Mouse (Mus musculus) lung, postnatal 36 days (tissue): ENCODE data around the gene Samd4.

Experiments used
- DNase-seq: peaks from one replicate; pipeline ENCODE4 v3.0.0; 2022; ENCODE audit warnings: mixed read lengths

Samd4 gene

DNA sequence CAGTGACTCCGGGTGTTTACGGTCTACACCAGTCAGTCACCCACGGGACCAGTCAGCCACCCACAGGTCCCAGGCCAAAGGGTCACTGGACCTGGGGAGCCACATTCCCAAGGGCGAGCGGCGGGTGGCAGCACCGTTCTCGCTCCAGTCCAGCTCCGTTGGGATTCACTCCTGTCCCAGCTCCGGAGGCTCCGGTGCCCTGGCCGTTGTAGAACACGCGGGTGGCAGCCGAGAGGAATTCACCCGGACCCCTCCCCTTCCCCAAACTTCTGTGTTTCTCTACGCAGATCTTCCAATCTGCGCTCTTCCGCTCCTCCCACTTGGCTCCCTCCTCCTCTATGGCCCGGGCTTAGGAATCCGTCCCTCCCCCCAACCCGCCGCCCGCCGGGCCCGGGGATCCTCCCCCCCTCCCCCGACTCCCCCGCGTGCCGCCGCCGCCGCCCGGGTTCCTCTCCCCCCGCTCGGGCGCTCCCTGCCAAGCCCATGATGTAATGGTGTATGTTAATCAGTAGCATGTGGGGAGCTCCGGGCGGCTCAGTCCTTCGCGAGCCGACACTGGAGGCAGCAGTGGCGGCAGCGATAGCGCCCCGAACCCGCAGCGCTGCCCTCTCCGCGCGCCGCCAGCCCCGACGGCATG is at the start of gene Samd4:
Gene Samd4, plus strand, starts transcription at position 424 of the 637 bp plus-strand sequence.
- DNase-seq: peak; percentile 91

DNA sequence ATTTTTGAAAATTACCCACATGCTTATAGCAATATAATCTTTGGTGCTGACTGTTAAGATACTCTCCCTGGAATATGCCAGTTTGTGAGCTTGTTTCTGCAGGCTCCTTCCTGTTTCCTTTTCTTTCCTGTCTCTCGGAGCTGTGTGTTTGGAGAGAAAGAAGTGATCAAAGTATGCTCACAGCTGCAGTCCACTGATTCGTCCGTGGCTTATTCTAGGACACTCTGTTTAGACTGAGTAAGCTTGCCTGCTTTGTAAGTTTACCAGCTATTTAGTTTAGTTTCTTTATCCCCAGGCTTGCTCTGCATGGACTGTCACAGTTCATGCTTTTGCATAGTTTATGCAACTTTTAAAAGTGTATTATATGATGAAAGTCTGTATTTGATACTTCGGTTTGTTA is 43.3 kb upstream of the Samd4 start:
- DNase-seq: peak; percentile 35

DNA sequence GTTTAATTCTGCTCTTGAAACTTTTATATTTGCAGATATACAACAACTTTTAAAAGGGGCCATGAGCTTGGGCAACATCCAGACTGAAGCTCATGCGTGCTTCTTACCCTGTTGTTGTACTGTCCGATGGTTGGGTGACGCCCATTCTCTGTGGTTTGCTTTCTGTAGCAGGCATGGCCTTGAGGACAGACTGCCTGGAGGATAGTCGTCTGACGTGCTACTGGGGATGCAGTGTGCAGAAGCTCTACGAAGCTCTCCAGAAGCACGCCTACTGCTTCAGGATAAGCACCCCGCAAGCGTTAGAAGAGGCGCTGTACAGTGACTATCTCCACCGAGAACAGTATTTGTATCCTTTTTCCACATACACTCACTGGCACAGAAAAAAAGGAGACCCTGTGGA is 36.9 kb upstream of the Samd4 start:
- DNase-seq: no peak

DNA sequence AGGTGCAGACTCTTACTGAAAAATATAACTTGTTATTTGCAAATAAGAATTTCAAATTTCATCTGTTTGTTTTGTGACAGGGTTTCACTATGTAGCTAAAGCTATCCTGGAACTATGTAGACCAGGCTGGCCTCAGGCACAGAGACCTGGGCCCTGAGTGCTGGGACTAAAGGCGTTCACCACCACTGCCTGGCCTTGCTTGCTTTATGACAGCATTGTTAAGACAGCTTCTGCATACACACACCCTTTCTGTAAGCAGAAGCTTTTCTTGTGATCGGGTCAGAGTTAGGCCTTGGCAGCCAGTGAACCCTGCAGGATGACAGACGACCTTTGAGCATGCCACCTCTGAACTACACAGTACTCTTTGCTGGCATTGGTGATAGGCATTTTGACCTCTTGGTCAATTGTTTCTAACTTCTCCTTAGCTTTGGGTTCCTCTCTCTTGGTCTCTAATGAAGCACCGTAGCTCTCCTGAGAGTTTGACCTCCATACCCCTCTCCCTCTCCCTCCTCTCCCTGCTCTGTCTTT is 34.5 kb upstream of the Samd4 start:
- DNase-seq: no peak

DNA sequence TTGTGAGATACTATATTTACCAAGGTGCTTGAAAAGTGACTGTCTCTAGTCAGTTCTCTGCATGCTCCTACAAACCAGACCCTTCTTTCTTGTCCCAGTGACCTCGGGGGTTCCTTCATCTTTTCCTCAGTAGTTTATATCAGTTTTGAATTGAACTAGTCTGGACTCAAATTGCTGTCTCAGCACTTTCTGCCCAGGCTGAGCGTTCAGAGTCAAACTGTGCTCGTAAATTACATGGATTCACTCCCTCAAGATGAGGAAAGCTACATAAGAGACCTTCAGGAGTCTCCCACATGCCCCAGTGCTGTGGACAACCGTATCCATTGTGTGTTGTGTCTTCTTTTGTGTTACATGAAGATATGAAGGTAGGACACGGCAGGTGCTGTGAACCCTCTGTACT is 33.9 kb upstream of the Samd4 start:
- no peak for DNase-seq

DNA sequence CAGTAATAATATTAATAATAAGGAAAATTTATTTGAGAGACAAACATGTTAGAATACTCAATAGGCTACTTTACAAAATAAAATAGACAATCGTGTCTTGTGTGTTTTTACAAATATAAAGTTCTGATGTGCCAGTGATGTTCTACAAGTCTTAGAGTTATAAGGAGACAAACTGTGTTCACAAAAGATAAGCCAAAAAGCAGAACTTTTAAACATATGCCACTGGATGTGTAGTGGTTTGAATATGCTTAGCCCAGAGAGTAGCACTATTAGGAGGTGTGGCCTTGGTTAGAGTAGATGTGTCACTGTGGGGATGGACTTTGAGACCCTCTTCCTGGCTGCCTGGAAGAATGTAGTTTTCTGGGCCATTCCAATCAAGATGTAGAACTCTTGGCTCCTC is 32.9 kb upstream of the Samd4 start:
- no peak for DNase-seq

DNA sequence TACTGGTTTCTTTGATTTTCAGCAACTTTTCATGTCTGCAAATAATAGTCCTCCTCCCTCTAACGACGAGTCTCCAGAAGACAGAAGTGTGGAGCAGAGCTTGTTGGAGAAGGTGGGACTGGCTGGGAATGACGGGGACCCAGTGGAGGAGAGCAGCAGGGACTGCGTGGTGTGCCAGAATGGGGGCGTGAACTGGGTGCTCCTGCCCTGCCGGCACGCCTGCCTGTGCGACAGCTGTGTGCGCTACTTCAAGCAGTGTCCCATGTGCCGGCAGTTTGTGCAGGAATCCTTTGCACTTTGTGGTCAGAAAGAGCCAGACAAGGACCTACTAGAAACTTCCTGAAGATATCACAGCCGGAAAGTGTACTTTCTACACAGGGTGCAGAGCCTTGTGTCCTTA is 29.0 kb upstream of the Samd4 start:
- peak; percentile 63 for DNase-seq

DNA sequence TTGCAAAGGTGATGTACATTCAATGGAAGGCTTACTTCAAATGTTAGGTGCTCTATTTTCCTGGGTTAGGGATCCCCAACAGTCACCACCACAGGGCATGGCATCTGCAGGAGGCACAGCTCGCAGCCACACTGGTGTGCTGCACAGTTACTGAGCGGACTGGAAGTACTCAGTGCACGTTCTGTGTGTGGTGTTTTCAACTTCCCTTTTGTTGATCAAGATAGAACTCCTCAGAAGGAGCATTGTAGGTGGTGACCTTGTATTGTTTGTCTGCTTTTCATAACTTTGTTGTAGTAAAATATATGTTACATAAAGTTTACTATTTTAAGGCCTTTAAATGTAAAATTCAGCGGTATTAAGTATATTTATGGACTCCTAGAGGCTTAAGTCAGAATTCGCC is 19.7 kb upstream of the Samd4 start:
- no peak for DNase-seq

DNA sequence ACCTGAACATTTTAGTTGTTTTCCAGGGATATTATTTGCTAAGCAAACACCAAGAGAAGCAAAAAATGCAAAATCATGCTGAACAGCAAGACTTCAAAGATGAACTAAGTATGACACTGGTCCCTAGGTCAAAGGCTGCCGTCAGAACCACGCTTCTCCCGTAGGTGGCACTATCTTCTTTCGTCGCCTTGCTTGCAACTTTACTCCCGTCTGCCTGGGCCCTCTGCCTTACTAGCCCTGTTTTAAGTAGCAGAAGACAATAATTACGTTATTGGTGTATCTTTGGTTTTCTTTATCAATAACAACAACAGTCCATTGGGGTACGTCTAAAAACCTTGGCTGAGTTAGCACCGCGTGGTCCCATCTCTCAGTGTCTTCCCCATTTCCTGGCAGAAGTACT is 1.7 kb upstream of the Samd4 start:
- DNase-seq: peak; percentile 85

DNA sequence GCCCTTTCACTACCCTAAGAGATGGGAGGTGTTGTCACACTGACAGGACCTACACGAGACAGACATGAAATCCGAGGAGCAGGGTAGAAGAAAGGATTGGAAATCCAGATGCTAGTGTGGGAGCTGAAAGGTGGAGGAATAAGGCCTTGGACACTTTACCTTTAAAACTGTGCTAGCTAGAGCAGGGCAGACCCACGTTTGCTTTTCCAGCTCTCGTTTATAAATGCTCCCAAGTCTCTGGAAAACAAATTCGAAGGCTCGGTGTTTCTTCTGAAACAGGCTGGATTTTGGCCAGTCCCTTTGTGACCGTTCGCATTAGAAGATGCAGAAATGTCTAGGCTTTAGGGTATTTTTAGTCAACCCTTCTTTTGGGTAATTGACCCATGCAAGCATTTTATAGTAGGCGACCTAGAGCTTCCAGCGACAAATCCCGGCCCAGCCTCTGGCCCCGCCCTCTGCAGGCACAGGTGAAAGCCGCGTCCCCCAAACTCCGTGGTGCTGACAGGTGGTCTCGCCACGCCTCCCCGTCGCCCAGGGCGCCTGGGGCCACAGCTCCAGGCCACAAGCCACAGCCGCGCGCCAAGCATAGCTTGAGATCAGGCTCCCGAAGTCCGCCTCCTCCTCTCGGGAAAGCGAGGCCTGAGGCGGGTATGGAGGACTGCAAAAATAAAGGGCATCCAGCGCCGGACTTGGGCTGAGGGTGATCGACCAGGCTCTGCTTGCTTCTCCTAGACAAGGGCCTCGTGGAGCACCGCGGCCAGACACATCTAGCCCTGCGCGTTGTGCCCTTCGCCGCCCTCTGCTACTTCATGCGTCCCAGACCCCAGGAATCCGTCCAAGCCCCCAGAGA is 848 bp upstream of the Samd4 start:
- no peak for DNase-seq

DNA sequence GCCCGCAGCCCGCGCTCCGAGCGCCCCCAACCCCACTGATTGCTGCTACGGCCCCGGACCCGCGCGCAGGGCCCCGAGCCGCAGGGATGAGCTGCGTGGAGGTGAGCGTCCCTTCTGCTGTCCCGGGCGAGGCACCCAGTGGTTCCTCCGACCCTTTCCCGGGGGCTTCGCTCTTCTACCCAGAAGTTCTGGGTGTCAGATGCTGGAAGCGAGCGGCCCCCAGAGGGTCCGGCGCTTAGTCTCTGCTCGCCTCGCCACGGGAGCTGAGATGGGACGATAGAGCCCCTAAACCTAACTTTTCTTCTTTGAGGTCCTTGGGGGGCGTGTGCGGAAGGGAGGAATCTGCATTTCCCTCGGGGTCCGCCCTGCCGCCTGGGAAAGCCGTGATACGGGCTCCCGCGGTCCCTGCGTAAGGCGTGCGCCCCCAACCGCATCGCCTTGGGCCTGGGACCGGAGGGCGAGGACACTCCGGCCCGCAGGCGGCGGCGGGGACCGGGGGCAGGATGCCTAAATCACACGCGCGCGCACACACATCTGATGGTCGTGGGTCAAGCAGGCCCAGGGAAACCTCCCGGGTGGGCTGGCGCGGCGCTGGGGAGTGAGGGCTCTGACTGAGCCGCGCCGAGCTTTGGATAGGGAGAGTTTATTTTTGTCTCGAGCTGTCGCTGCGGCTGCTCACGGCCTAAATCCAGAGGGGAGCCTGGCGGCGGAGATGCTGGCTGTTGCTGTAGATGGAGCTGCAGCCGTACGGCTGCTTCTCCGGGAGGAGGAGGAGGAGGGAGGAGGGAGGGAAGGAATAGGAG is 615 bp downstream of the Samd4 start:
- peak; percentile 51 for DNase-seq

DNA sequence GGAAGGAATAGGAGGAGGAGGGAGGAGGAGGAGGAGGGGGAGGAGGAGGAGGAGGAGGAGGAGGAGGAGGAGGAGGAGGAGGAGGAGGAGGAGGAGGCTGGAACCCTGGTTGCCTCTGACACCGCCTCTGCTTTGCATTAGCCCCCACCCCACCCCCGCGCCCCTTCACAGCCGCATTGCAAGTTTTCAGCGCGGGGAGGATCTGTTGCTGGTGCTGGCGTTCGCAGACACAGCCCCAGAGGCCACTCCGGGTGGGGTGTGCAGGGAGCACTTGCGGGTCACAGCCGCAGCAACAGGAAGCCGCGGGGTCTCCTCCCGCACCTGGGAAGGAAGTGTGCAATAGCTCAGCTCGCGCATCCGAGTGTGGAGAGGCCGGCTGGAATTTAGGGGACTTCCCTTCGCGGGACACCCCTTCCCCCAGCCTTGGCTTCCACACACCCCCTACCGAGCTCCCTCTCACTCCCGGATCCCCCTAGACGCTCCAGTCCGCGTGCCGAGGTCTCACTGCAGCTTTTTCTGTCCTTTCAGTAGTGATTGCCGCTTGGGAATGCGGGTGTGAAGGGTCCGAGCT is 1.3 kb downstream of the Samd4 start:
- DNase-seq: peak; percentile 26

DNA sequence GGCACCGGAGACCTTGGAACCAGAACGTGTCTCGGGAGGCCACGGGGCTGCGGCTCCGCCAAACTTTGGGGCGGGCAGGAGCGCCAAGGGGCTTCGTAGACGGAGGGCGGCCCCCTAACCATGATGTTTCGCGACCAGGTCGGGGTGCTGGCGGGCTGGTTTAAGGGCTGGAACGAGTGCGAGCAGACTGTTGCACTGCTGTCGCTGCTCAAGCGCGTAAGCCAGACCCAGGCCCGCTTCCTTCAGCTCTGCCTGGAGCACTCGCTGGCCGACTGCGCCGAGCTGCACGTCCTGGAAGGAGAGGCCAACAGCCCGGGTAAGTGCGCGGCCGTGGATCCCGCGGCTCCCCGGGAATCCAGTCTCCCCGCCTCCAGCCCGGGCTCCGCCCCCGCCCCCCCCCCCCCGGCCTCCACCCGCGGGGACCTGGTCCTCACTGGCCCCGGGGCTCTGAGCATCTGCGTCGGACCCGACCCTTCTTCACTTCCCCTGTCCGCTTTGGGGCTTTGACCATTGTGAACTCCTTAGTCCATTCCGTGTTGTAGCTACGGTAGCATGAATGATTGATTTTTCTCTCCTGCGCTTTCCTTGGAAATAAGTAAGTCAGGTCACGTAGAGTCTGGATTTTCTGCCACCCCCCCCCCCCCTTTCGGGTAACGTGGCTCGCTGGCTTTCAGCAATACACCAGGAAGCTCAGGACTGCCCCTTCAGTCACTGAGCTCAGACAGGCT is 2.2 kb downstream of the Samd4 start:
- DNase-seq: peak; percentile 46

DNA sequence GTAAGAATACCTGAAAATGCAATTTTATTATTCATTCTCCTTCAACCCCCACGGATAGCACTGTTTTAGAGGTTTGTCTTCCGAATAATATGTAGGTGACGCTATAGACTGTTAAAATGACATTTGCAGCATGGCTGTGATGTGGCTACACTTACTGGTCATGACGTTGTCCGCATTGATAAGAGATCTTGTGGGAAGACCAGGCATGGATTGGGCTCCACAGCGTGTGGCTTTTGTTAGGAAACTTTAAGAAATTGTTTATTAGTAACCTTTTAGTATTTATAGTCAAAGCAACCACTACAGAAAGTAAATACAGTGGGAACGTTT is 2.7 kb downstream of the Samd4 start:
- no peak for DNase-seq

DNA sequence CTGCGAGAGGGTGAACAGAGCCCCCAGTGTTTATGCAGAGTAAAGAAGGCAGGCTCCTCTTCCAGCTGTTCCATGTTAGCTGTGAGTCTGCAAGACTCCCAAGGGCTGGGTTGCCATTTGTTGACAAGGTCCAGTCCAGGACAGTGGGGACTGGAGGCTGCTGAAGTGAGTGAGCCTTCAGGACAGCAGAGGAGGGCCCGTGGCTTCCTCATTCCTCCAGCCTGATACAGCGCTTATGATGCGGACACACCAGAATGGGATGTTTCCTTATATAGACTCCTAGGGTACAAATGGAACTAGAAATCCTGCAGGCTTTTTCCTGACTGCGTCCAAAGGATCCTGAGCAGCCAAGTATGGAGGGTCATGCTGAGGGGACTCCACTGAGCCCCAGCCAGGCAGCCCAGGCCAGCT is 3.2 kb downstream of the Samd4 start:
- peak; percentile 51 for DNase-seq

DNA sequence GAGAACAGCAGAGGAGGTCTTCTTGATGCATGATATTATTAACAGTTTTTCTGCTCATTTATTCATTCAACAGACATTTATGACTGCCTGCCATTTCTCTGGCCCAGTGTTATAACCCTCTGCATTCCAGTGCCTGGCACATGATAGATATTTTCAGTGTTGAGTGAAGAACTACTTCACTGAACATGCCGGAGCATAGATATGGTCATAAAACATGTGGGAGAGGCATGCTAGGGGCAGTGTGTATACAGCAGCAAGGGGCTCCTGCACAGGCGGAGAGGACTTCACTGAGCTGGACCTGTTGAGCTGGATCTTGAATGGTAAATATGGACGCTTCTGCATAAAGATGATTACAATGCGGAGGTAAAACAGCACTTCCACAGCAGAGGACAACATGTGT is 6.4 kb downstream of the Samd4 start:
- no peak for DNase-seq

DNA sequence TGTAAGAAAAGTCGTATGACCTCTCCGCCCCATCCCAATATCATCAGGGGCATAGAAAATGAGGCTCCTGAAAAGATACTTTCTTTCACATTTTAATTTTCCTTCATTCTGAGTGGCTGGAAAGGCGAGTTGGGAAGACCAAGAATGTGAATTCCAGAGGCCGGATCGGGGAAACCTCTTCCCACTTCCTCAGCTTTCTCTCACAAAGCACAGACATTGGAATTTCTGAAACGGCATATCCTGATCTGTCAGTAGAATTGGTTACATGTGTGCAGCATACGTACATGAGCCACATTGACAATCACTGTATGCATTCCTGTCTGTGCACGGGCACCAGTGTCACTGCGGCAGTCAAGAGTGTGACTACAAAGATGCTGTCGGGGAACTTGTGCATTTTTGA is 11.3 kb downstream of the Samd4 start:
- no peak for DNase-seq

DNA sequence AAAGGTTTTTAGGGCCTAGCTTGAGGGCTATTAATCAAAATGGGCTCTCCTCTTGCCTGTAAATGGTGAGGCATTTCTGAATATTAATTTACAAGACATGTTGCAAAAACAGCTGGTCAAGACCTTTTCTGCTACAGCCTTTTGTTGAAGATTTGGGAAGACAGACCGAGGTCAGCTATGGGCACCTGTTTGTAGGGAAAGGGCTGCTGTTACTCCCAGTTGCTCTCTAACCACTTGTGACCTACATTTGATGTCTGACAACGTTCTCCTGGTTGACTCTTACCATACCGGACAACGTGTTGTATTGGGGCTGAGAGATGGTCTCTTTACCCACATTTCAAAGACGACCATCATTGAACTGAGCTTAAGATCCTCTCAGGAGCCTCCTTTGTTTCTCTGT is 15.3 kb downstream of the Samd4 start:
- no peak for DNase-seq

DNA sequence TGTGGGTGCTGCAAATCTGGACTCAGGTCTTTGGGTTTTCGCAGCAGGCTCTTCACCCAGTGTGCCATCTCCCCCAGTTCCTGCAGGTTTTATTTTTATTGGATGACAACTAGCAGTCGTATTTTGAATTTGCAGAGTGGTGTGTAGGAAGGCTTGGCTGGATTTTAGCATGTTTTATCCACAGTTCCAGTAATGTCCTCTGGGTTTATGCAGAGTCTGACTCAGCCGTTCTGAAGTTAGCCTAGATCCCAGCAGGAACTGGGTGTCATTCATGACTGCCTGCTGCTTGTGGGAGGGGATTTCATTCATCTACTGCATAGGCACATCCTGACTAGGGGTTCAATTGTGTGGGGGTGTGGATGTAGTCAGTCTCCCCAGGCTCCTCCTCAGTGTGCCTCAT is 16.0 kb downstream of the Samd4 start:
- DNase-seq: no peak

DNA sequence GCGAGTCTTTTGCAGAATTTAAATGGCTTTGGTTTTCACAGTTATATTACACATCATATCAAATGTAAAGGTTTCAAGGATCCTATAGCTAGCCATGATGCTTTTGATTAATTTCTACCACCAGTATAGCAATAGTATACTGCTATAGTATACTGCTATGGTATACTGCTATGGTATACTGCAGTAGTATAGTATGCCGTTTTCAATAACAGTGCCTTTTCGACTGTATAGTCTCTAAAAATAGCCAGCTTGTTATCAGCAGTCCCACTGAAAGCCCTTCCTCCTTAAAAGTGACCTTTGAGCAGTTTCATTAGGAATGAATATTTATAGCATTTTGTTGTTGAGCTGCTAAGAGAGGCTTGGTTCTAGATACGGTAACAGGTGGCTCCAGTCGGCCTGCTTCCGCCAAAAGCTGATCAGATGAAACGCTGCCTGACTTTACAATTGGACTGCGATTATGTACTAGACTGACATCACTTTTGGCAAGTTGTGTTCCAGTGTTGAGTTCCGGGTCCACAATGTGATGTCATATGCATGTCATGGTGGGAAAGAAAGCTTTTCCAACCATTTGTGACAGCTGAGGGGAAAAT is 19.9 kb downstream of the Samd4 start:
- no peak for DNase-seq

DNA sequence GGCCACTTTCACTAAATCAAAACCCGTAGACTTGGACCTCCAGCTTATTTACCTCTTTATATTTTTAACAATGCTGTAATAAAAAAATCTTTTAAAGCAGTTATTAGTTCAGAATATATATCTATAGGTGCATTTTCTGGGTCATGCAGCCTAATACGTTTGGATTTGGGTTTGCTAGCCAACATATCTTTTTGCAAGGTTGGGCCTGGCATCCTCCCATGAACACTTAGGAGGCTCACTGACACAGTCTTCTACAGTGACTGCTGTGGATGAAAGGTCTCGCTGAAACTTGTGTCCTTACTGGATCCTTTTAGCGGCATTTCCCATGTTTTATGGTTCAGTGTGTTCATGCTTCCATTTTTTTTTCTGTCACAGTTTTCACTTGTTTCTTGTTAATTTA is 21.6 kb downstream of the Samd4 start:
- no peak for DNase-seq

DNA sequence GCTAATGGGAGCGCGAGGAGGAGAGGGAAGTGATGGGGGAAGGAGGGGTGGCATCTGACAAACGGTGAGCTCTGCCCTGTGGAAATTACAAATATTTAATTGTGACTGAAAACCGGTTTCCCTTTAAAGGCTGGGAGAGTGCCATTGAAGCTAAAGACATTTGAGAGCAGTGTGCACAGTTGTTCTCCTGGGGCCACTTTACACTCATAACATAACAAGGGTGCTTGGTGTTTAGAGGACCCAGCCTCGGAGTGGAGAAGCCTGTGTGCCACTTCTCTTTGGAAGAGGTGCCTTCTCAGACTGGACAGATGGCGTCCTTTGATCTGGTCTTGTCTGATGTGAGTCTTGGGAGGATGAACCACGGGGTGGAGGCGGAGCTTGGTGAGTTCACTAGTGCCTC is 26.2 kb downstream of the Samd4 start:
- peak; percentile 16 for DNase-seq
